Mouse (Mus musculus): ENCODE data around the gene Vps37c. TPM values are rescaled to one million over a fixed set of nuclear protein-coding genes. Genes with fewer than 3 reads are reported as not detected.

Gene Vps37c
- polyA plus RNA-seq, 1 experiment from 2014 or later: 36.8 TPM

- no peaks in the 10 kb centered on the region for H3K36me3 ChIP-seq
- no peak for ATAC-seq (ENCODE audit: insufficient number of reproducible peaks, insufficient read depth, low FRiP score, low TSS enrichment, low read depth)
- 85% methylated on average over 7 of the region's 7 CpGs for WGBS
- H3K27me3 ChIP-seq: no peaks in the 10 kb centered on the region
- no peak overlapping the region for H3K9ac ChIP-seq
- no peaks in the 10 kb centered on the region for H3K4me1 ChIP-seq
- no peak overlapping the region for H3K4me2 ChIP-seq
- H3K27ac ChIP-seq: no peak overlapping the region
- no peak overlapping the region for H3K4me3 ChIP-seq
- H3K9me3 ChIP-seq: no peaks in the 10 kb centered on the region
These were observed 58.6 kb downstream of the Vps37c start for GRCm38 (mm10) chr19:10747182-10747581.

GRCm38 (mm10) chr19:10747718-10748117, 59.2 kb downstream of the Vps37c start:
- no peak for ATAC-seq (ENCODE audit: insufficient number of reproducible peaks, insufficient read depth, low FRiP score, low TSS enrichment, low read depth)
- H3K27me3 ChIP-seq: no peaks in the 10 kb centered on the region
- H3K9ac ChIP-seq: no peak overlapping the region
- H3K27ac ChIP-seq: no peak overlapping the region
- H3K9me3 ChIP-seq: no peaks in the 10 kb centered on the region
- WGBS: 88% methylated on average over 6 of the region's 6 CpGs
- H3K4me3 ChIP-seq: no peak overlapping the region
- H3K36me3 ChIP-seq: no peaks in the 10 kb centered on the region
- H3K4me1 ChIP-seq: no peaks in the 10 kb centered on the region
- no peak overlapping the region for H3K4me2 ChIP-seq

GRCm38 (mm10) chr19:10748401-10749102, 60.0 kb downstream of the Vps37c start:
- Histone ChIP-seq H3K9ac (no peak overlapping the region), H3K36me3 (no peaks in the 10 kb centered on the region), H3K27ac (no peak overlapping the region), H3K4me3 (no peak overlapping the region), H3K27me3 (no peaks in the 10 kb centered on the region), H3K9me3 (no peaks in the 10 kb centered on the region), H3K4me1 (no peaks in the 10 kb centered on the region), H3K4me2 (no peak overlapping the region)
- WGBS: 67% methylated on average over 11 of the region's 11 CpGs
- no peak for ATAC-seq (ENCODE audit: insufficient number of reproducible peaks, insufficient read depth, low FRiP score, low TSS enrichment, low read depth)

GRCm38 (mm10) chr19:10749295-10749694, 60.8 kb downstream of the Vps37c start:
- 85% methylated on average over 6 of the region's 6 CpGs for WGBS
- Histone ChIP-seq H3K4me1 (no peaks in the 10 kb centered on the region), H3K4me2 (no peak overlapping the region), H3K9me3 (no peaks in the 10 kb centered on the region), H3K27ac (no peak overlapping the region), H3K36me3 (no peaks in the 10 kb centered on the region), H3K27me3 (no peaks in the 10 kb centered on the region), H3K4me3 (no peak overlapping the region), H3K9ac (no peak overlapping the region)
- ATAC-seq (ENCODE audit: insufficient number of reproducible peaks, insufficient read depth, low FRiP score, low TSS enrichment, low read depth): no peak

- H3K4me2 ChIP-seq: no peak overlapping the region
- no peaks in the 10 kb centered on the region for H3K27me3 ChIP-seq
- no peaks in the 10 kb centered on the region for H3K36me3 ChIP-seq
- no peak overlapping the region for H3K9ac ChIP-seq
- no peaks in the 10 kb centered on the region for H3K4me1 ChIP-seq
- no peaks in the 10 kb centered on the region for H3K9me3 ChIP-seq
- 84% methylated on average over 6 of the region's 6 CpGs for WGBS
- H3K4me3 ChIP-seq: no peak overlapping the region
- ATAC-seq (ENCODE audit: insufficient number of reproducible peaks, insufficient read depth, low FRiP score, low TSS enrichment, low read depth): no peak
- no peak overlapping the region for H3K27ac ChIP-seq
These were observed 61.6 kb downstream of the Vps37c start for GRCm38 (mm10) chr19:10750161-10750560.

- Histone ChIP-seq H3K27ac (no peak overlapping the region), H3K9ac (no peak overlapping the region), H3K4me1 (no peaks in the 10 kb centered on the region), H3K27me3 (no peaks in the 10 kb centered on the region), H3K9me3 (no peaks in the 10 kb centered on the region), H3K4me2 (no peak overlapping the region), H3K4me3 (no peak overlapping the region), H3K36me3 (no peaks in the 10 kb centered on the region)
- no peak for ATAC-seq (ENCODE audit: insufficient number of reproducible peaks, insufficient read depth, low FRiP score, low TSS enrichment, low read depth)
- 83% methylated on average over 1 of the region's 1 CpGs for WGBS
These were observed 63.1 kb downstream of the Vps37c start for GRCm38 (mm10) chr19:10751607-10752006.

GRCm38 (mm10) chr19:10752106-10752505, 63.6 kb downstream of the Vps37c start:
- H3K36me3 ChIP-seq: no peaks in the 10 kb centered on the region
- no peak overlapping the region for H3K4me2 ChIP-seq
- 86% methylated on average over 6 of the region's 6 CpGs for WGBS
- no peaks in the 10 kb centered on the region for H3K9me3 ChIP-seq
- no peaks in the 10 kb centered on the region for H3K4me1 ChIP-seq
- no peak for ATAC-seq (ENCODE audit: insufficient number of reproducible peaks, insufficient read depth, low FRiP score, low TSS enrichment, low read depth)
- no peak overlapping the region for H3K9ac ChIP-seq
- no peak overlapping the region for H3K27ac ChIP-seq
- H3K4me3 ChIP-seq: no peak overlapping the region
- no peaks in the 10 kb centered on the region for H3K27me3 ChIP-seq

- 92% methylated on average over 5 of the region's 5 CpGs for WGBS
- H3K36me3 ChIP-seq: no peaks in the 10 kb centered on the region
- no peak overlapping the region for H3K9ac ChIP-seq
- H3K27me3 ChIP-seq: no peaks in the 10 kb centered on the region
- no peaks in the 10 kb centered on the region for H3K4me1 ChIP-seq
- no peak for ATAC-seq (ENCODE audit: insufficient number of reproducible peaks, insufficient read depth, low FRiP score, low TSS enrichment, low read depth)
- no peak overlapping the region for H3K27ac ChIP-seq
- no peak overlapping the region for H3K4me3 ChIP-seq
- no peak overlapping the region for H3K4me2 ChIP-seq
- H3K9me3 ChIP-seq: no peaks in the 10 kb centered on the region
These were observed 64.1 kb downstream of the Vps37c start for GRCm38 (mm10) chr19:10752646-10753045.

- Histone ChIP-seq H3K27ac (no peak overlapping the region), H3K4me3 (no peak overlapping the region), H3K4me1 (peaks cover 16% of the 10 kb centered on the region), H3K4me2 (no peak overlapping the region), H3K27me3 (no peaks in the 10 kb centered on the region), H3K9me3 (no peaks in the 10 kb centered on the region), H3K9ac (no peak overlapping the region), H3K36me3 (no peaks in the 10 kb centered on the region)
- no peak for ATAC-seq (ENCODE audit: insufficient number of reproducible peaks, insufficient read depth, low FRiP score, low TSS enrichment, low read depth)
These were observed 68.6 kb downstream of the Vps37c start for GRCm38 (mm10) chr19:10757125-10757524.

GRCm38 (mm10) chr19:10757526-10757925, 69.0 kb downstream of the Vps37c start:
- Histone ChIP-seq H3K9ac (no peak overlapping the region), H3K27me3 (no peaks in the 10 kb centered on the region), H3K9me3 (no peaks in the 10 kb centered on the region), H3K4me1 (peaks cover 16% of the 10 kb centered on the region), H3K36me3 (no peaks in the 10 kb centered on the region), H3K4me2 (no peak overlapping the region), H3K27ac (no peak overlapping the region), H3K4me3 (no peak overlapping the region)
- 84% methylated on average over 2 of the region's 2 CpGs for WGBS
- no peak for ATAC-seq (ENCODE audit: insufficient number of reproducible peaks, insufficient read depth, low FRiP score, low TSS enrichment, low read depth)

GRCm38 (mm10) chr19:10758708-10759107, 70.2 kb downstream of the Vps37c start:
- H3K4me1 ChIP-seq: peaks cover 16% of the 10 kb centered on the region
- 52% methylated on average over 6 of the region's 6 CpGs for WGBS
- peak overlapping the region; percentile 39; the same call in 1 of the 2 replicates for H3K27ac ChIP-seq
- no peak overlapping the region for H3K4me2 ChIP-seq
- no peaks in the 10 kb centered on the region for H3K36me3 ChIP-seq
- no peak overlapping the region for H3K4me3 ChIP-seq
- 0 out of 2 replicates have a peak overlapping the region, but pooled peaks have one; percentile 6 for H3K9ac ChIP-seq
- no peaks in the 10 kb centered on the region for H3K9me3 ChIP-seq
- no peak for ATAC-seq (ENCODE audit: insufficient number of reproducible peaks, insufficient read depth, low FRiP score, low TSS enrichment, low read depth)
- no peaks in the 10 kb centered on the region for H3K27me3 ChIP-seq

GRCm38 (mm10) chr19:10759525-10759924, 71.0 kb downstream of the Vps37c start:
- ATAC-seq (ENCODE audit: insufficient number of reproducible peaks, insufficient read depth, low FRiP score, low TSS enrichment, low read depth): no peak
- no peak overlapping the region for H3K4me2 ChIP-seq
- H3K36me3 ChIP-seq: no peaks in the 10 kb centered on the region
- no peak overlapping the region for H3K4me3 ChIP-seq
- no peaks in the 10 kb centered on the region for H3K27me3 ChIP-seq
- no peaks in the 10 kb centered on the region for H3K9me3 ChIP-seq
- no peak overlapping the region for H3K9ac ChIP-seq
- H3K27ac ChIP-seq: no peak overlapping the region
- H3K4me1 ChIP-seq: peaks cover 16% of the 10 kb centered on the region
